Mouse (Mus musculus): ENCODE measurements at regions not wholly inside any gene's neighbourhood (a gene's known extent, or its start where the extent isn't known, plus 50 kb on each side); places are given as distances from the start of the nearest gene placed in this dataset.

DNA sequence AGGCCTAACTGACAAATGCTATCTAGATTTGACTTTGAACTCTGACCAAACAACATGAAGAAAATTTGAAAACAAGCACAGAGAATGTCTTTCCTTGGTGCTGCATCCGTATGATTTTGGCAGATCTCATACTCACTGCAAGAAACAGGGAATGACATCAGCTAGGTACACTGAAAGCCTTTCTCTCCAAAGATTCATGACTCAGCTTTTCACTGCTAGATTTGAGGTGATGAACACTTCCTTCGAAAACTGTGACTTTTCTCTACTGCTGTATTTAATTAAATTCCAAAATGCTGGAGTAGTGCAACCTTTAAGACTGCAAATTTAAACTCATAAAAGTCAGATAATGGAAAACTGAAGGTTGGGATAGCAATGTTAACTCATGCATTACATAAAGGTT, 540.6 kb downstream of the Rps29 start:
- Histone ChIP-seq H3K4me3 (ENCODE audit: low read depth, low read length) (no peak overlapping the region), H3K9ac (ENCODE audit: low read length) (no peak overlapping the region), H3K4me2 (ENCODE audit: low read depth) (no peak overlapping the region), H3K27ac (ENCODE audit: low read depth, low read length) (no peak overlapping the region), H3K27me3 (ENCODE audit: control insufficient read depth, insufficient read depth, low read length) (no peaks in the 10 kb centered on the region), H3K4me1 (ENCODE audit: control insufficient read depth, insufficient read depth, low read length) (no peaks in the 10 kb centered on the region), H3K9me3 (ENCODE audit: control insufficient read depth, low read length) (no peaks in the 10 kb centered on the region), H3K36me3 (ENCODE audit: control insufficient read depth, insufficient read depth, low read length) (no peaks in the 10 kb centered on the region)
- 90% methylated on average over 2 of the region's 2 CpGs for WGBS
- no peak for ATAC-seq (ENCODE audit: insufficient read depth, low FRiP score, low TSS enrichment)
- DNase-seq (ENCODE audit: low spot score): no peak

DNA sequence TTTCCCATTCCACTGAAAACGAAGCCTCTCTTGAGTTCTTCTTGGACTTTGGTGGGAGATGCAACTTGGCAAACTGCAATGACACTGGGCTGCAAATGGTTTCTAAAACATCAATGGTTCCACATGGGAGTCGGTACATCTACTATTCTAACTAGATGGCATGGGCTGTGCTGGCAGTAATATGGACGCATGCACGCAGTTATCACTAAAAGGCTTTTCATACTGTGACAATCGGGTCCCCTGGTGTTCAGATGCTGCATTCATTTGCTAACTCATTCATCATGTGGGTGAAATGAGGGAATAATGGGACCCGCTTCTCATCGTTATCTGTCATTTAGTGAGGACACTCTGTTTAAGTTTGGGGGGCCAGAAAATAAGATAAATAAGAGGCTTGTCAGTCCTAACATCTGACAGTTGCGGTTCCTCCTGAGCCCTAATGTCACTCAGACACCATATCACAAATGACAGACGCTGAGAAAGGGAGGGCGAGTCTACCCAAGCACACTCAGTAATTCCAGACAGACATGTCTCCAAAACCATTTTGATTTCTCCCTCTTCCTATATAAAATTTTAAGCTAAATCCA, 553.5 kb downstream of the Rps29 start:
- H3K9ac ChIP-seq (ENCODE audit: low read length): no peak overlapping the region
- no peak overlapping the region for H3K4me3 ChIP-seq (ENCODE audit: low read depth, low read length)
- H3K4me1 ChIP-seq (ENCODE audit: control insufficient read depth, insufficient read depth, low read length): no peaks in the 10 kb centered on the region
- H3K27me3 ChIP-seq (ENCODE audit: control insufficient read depth, insufficient read depth, low read length): no peaks in the 10 kb centered on the region
- no peaks in the 10 kb centered on the region for H3K36me3 ChIP-seq (ENCODE audit: control insufficient read depth, insufficient read depth, low read length)
- no peaks in the 10 kb centered on the region for H3K9me3 ChIP-seq (ENCODE audit: control insufficient read depth, low read length)
- DNase-seq (ENCODE audit: low spot score): no peak
- WGBS: 71% methylated on average over 10 of the region's 10 CpGs
- no peak for ATAC-seq (ENCODE audit: insufficient read depth, low FRiP score, low TSS enrichment)
- H3K27ac ChIP-seq (ENCODE audit: low read depth, low read length): no peak overlapping the region
- no peak overlapping the region for H3K4me2 ChIP-seq (ENCODE audit: low read depth)

DNA sequence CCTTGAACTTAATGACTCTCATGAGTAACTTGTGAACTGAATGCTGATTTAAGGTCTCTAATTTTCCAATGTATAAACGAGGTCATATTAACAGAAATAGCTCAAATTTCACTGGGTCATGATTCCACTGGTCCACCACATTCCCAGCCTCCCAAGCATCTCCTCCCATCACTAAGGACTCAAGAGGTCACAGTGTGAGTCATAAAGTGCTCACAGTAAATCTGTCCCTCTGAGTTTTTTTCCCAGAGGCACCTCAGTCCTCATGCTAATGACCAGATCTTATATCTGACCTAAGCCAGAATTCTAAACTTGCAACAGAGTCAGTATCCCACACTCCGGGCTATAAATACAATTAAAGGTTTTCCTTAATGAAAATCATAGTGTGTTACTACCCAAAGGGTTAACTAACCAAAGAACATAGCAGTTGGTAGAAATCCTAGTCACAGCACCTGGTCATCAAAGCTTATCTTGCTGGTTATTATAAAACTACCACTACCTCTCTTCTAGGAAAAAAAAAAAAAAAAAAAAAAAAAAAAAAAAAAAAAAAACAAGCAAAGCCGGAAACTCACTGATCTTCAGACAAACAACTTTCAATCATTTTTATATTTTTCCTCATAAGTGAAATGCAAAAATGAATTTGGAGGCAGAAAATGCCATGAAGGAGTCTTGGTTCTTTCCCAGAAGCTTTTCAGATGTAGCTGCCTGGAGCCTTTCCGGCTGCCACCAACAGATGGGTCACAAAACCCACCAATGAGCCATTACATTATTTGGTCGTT, 554.3 kb downstream of the Rps29 start:
- no peak overlapping the region for H3K27ac ChIP-seq (ENCODE audit: low read depth, low read length)
- H3K9ac ChIP-seq (ENCODE audit: low read length): no peak overlapping the region
- no peaks in the 10 kb centered on the region for H3K36me3 ChIP-seq (ENCODE audit: control insufficient read depth, insufficient read depth, low read length)
- H3K27me3 ChIP-seq (ENCODE audit: control insufficient read depth, insufficient read depth, low read length): no peaks in the 10 kb centered on the region
- no peaks in the 10 kb centered on the region for H3K9me3 ChIP-seq (ENCODE audit: control insufficient read depth, low read length)
- 77% methylated on average over 5 of the region's 5 CpGs for WGBS
- no peaks in the 10 kb centered on the region for H3K4me1 ChIP-seq (ENCODE audit: control insufficient read depth, insufficient read depth, low read length)
- DNase-seq (ENCODE audit: low spot score) (no peak), ATAC-seq (ENCODE audit: insufficient read depth, low FRiP score, low TSS enrichment) (no peak)
- H3K4me3 ChIP-seq (ENCODE audit: low read depth, low read length): no peak overlapping the region
- no peak overlapping the region for H3K4me2 ChIP-seq (ENCODE audit: low read depth)

DNA sequence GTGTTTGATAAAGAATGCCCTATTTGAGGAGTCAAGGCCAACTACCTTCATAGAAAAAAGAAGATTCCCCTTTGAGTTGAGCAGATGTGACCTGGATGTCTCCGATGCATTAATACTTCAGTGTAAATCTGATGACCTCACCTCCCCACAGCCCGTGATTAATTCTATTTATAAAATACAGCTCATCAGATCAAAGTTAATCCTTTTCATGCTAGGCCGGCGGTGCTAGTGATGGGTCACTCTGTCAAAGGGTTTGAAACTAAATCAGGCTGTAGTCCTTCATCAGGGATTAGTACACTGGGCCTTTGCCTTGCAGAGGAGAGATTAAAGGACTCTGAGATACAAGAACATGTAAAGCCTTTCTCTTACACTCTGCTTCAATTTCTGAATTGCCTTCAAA, 556.3 kb downstream of the Rps29 start:
- H3K9ac ChIP-seq (ENCODE audit: low read length): no peak overlapping the region
- whole genome bisulfite sequencing: 91% methylated on average over 4 of the region's 4 CpGs
- DNase-seq (ENCODE audit: low spot score) (no peak), ATAC-seq (ENCODE audit: insufficient read depth, low FRiP score, low TSS enrichment) (no peak)
- no peak overlapping the region for H3K27ac ChIP-seq (ENCODE audit: low read depth, low read length)
- no peak overlapping the region for H3K4me3 ChIP-seq (ENCODE audit: low read depth, low read length)
- H3K27me3 ChIP-seq (ENCODE audit: control insufficient read depth, insufficient read depth, low read length): no peaks in the 10 kb centered on the region
- no peaks in the 10 kb centered on the region for H3K4me1 ChIP-seq (ENCODE audit: control insufficient read depth, insufficient read depth, low read length)
- no peaks in the 10 kb centered on the region for H3K9me3 ChIP-seq (ENCODE audit: control insufficient read depth, low read length)
- no peak overlapping the region for H3K4me2 ChIP-seq (ENCODE audit: low read depth)
- no peaks in the 10 kb centered on the region for H3K36me3 ChIP-seq (ENCODE audit: control insufficient read depth, insufficient read depth, low read length)

DNA sequence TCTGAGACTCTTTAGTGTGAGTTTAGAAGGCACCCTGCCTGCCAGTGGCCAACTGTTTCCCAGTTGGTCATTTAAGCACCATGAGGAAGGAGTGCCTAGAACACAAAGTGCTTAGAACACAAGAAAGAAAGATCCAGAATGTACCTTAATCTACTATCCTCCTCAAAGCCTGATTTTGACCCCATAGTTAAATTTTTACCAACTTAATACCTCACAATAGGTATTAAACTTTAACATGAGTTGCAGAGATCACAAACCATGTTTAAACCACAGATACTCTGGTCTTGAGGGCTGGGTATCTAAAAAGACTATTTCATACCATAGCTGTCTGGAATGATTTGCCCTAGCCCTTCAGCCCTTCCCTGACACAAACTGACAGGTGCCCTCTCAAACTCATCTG, 557.6 kb downstream of the Rps29 start:
- no peak for ATAC-seq (ENCODE audit: insufficient read depth, low FRiP score, low TSS enrichment)
- no peak for DNase-seq (ENCODE audit: low spot score)
- Histone ChIP-seq H3K27ac (ENCODE audit: low read depth, low read length) (no peak overlapping the region), H3K4me1 (ENCODE audit: control insufficient read depth, insufficient read depth, low read length) (no peaks in the 10 kb centered on the region), H3K36me3 (ENCODE audit: control insufficient read depth, insufficient read depth, low read length) (no peaks in the 10 kb centered on the region), H3K4me3 (ENCODE audit: low read depth, low read length) (no peak overlapping the region), H3K9ac (ENCODE audit: low read length) (no peak overlapping the region), H3K4me2 (ENCODE audit: low read depth) (no peak overlapping the region), H3K9me3 (ENCODE audit: control insufficient read depth, low read length) (no peaks in the 10 kb centered on the region), H3K27me3 (ENCODE audit: control insufficient read depth, insufficient read depth, low read length) (no peaks in the 10 kb centered on the region)

DNA sequence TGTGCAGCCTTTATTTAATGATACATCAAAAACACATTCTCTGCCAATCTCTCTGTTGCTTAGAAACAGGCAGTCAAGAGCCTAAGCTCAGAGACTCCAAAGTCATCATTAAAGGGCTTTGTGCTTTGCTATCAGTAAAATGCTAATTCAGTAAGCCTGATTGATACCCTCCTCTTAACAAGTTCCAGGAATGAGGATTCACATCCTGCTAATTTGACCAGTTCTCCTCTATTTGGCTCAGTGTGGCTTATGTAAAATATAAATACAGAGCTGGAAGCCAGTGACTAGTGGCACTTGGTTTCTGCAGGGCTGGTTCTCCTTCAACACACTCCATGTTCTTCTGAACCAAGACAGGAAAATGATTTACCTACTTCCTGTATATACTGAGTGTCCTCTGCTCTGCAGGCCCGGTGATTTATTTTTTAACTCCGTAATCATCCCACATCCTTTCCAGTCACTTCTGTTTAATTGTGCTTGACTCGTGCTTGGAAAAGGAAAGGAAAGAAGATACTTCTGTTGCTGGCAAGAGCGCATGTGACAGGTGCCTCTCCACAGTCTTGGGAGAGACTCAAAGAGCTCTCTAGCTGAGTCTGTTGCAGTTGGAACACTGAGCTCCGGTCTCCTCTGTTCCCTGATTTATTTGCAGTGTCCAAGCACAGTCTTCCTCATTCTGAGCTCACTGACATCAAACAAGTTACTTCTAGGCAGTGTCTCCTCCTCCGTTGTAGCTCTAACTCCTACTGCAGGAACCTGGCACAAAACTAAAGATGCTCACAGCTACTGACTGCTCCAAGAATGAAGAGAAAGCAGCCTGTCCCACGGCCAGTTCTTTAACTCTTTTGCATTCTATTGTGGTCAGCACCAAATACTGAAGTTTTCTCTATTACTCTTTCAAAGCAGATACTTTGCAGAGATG, 559.0 kb downstream of the Rps29 start:
- Histone ChIP-seq H3K27ac (ENCODE audit: low read depth, low read length) (no peak overlapping the region), H3K4me2 (ENCODE audit: low read depth) (no peak overlapping the region), H3K4me1 (ENCODE audit: control insufficient read depth, insufficient read depth, low read length) (no peaks in the 10 kb centered on the region), H3K9me3 (ENCODE audit: control insufficient read depth, low read length) (no peaks in the 10 kb centered on the region), H3K4me3 (ENCODE audit: low read depth, low read length) (no peak overlapping the region), H3K9ac (ENCODE audit: low read length) (no peak overlapping the region), H3K36me3 (ENCODE audit: control insufficient read depth, insufficient read depth, low read length) (no peaks in the 10 kb centered on the region), H3K27me3 (ENCODE audit: control insufficient read depth, insufficient read depth, low read length) (no peaks in the 10 kb centered on the region)
- no peak for DNase-seq (ENCODE audit: low spot score)
- no peak for ATAC-seq (ENCODE audit: insufficient read depth, low FRiP score, low TSS enrichment)
- 70% methylated on average over 7 of the region's 7 CpGs for WGBS

DNA sequence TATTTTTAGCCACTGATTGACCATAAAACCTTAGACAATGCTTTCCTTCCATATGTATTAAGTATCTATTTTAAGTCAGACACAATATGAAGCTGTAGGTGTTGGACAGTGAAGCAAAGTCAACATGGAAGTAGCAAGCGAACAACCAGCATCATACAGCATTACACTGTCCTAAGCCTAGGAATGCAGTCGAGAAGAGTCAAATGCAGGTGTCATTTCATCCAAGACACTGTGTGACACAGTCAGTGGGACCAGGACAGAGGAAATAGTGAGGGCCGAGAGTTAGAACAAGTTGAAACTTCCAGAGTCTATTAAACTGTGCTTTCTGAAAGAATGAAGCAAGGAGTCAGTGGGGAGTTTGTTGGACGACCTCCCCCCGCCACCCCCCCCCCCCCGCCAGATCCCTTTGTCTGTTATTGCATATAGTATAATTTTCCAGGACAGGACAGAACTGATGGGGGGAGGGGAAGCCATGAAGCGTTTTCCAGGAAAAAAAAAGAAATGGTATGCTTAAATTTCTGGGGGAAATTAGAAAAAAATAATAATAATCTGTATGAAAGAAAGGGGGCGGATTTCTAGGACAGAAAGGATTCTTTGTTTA, 559.9 kb downstream of the Rps29 start:
- ATAC-seq (ENCODE audit: insufficient read depth, low FRiP score, low TSS enrichment) (no peak), DNase-seq (ENCODE audit: low spot score) (no peak)
- H3K9me3 ChIP-seq (ENCODE audit: control insufficient read depth, low read length): no peaks in the 10 kb centered on the region
- H3K4me2 ChIP-seq (ENCODE audit: low read depth): no peak overlapping the region
- H3K4me1 ChIP-seq (ENCODE audit: control insufficient read depth, insufficient read depth, low read length): no peaks in the 10 kb centered on the region
- no peaks in the 10 kb centered on the region for H3K27me3 ChIP-seq (ENCODE audit: control insufficient read depth, insufficient read depth, low read length)
- 67% methylated on average over 8 of the region's 8 CpGs for WGBS
- H3K36me3 ChIP-seq (ENCODE audit: control insufficient read depth, insufficient read depth, low read length): no peaks in the 10 kb centered on the region
- no peak overlapping the region for H3K9ac ChIP-seq (ENCODE audit: low read length)
- no peak overlapping the region for H3K27ac ChIP-seq (ENCODE audit: low read depth, low read length)
- H3K4me3 ChIP-seq (ENCODE audit: low read depth, low read length): no peak overlapping the region

DNA sequence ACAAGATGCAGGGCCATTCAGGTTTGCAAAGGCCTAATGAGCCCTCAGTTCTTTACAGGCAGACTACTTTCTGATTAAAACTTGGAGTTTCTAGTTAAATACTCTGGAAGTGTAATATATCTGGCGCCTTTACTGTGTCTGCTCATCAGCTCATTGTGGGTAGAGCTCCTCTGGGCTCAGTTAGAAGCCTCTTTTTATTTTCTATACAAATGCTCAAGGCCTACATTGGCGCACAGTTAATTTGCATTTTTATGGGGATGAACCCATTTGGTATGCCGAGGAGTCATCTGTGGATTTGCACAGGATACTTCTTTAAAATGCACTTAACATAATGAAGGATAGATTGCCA, 573.5 kb downstream of the Rps29 start:
- H3K27me3 ChIP-seq (ENCODE audit: control insufficient read depth, insufficient read depth, low read length): no peaks in the 10 kb centered on the region
- H3K36me3 ChIP-seq (ENCODE audit: control insufficient read depth, insufficient read depth, low read length): no peaks in the 10 kb centered on the region
- no peak overlapping the region for H3K4me2 ChIP-seq (ENCODE audit: low read depth)
- H3K27ac ChIP-seq (ENCODE audit: low read depth, low read length): no peak overlapping the region
- H3K4me3 ChIP-seq (ENCODE audit: low read depth, low read length): no peak overlapping the region
- no peak overlapping the region for H3K9ac ChIP-seq (ENCODE audit: low read length)
- H3K9me3 ChIP-seq (ENCODE audit: control insufficient read depth, low read length): no peaks in the 10 kb centered on the region
- DNase-seq (ENCODE audit: low spot score) (no peak), ATAC-seq (ENCODE audit: insufficient read depth, low FRiP score, low TSS enrichment) (0 out of 2 replicates have a peak, but pooled peaks have one; percentile 23)
- no peaks in the 10 kb centered on the region for H3K4me1 ChIP-seq (ENCODE audit: control insufficient read depth, insufficient read depth, low read length)
- WGBS: 65% methylated on average over 3 of the region's 3 CpGs

Data from neural tube, embryonic 11.5 days (tissue).